Mouse (Mus musculus): ENCODE measurements around the gene Traip. TPM values are rescaled to one million over a fixed set of nuclear protein-coding genes. Genes with fewer than 3 reads are reported as not detected.
"Not testable (repeated sequence)": the region's sequence is repeated elsewhere in the genome, so short reads cannot be mapped to it uniquely, and the experiment has no call there.

Traip gene
- polyA plus RNA-seq, 2 experiments: 14.3 to 22.5 TPM

DNA sequence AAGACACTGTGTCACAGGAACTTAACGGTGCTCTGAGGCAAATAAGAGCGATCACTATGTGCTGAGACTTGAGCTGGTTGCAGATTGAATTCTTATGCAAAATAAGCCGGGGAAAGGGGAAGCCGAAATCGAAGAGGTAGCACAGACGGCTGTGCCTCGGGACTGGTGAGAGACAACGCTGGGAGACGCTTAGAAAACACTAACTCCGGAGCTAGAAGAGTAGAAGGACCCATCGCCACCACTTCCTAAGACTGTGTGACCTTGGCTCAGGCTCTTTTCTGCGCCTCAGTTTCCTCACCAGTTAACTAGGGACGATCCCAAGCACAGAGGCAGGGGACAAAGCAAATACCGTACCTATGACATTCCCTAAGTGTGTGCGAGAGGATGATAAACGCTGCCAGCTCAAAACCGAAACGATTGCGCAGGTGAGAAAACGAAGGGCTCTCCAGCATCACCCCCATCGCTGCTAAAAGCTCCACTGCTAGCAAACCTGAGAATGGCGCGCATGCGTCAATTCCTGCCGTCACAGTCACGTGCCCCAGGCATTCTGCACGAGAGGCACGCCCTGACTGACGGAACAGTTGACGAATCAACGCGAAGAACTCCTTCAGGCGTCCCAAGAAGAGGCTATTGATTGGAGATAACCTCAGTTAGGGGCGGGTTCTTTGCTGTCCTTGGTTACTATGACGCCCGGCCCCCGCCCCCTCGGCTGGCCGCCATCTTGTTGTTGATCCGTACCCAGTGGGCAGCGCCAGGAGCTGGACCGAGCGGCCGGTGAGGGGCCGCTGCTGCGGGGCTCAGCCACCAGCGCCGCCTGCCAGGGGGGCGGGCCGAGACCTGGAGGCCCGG, 52.2 kb downstream of the Traip start, which contains the start of gene Ip6k1:
TSS of gene Ip6k1 (plus strand) at position 580 of the 849 bp plus-strand sequence.
- Histone ChIP-seq H3K4me3 (replicated peaks; ENCODE audit: low read length) (peak within 1 kb of the TSS; percentile 93), H3K4me1 (ENCODE audit: control insufficient read depth, insufficient read depth, low read length) (peaks cover 14% of the 10 kb centered on the region), H3K9me3 (ENCODE audit: control insufficient read depth, low read length) (no peaks in the 10 kb centered on the region), H3K4me2 (replicated peaks; ENCODE audit: low read depth, low read length, severe bottlenecking) (peak within 1 kb of the TSS; percentile 79), H3K27ac (replicated peaks; ENCODE audit: low read depth, low read length) (peak within 1 kb of the TSS; percentile 90), H3K36me3 (ENCODE audit: control insufficient read depth, insufficient read depth, low read length) (no peaks in the 10 kb centered on the region), H3K27me3 (ENCODE audit: control insufficient read depth, insufficient read depth, low read length) (no peaks in the 10 kb centered on the region), H3K9ac (ENCODE audit: low read depth, low read length, severe bottlenecking) (peak within 1 kb of the TSS; percentile 93)
- WGBS: under 1% methylated on average over 45 of the region's 51 CpGs
- peak; percentile 100 for DNase-seq (ENCODE audit: low spot score)
- peak; percentile 51; the same call in 1 of the 2 replicates for TF ChIP-seq POLR2A (IDR thresholded peaks at IDR 0.05; ENCODE audit: borderline replicate concordance, extremely low read depth, insufficient read depth, insufficient read length)
- ATAC-seq (ENCODE audit: low FRiP score, low read depth): peak; percentile 100

DNA sequence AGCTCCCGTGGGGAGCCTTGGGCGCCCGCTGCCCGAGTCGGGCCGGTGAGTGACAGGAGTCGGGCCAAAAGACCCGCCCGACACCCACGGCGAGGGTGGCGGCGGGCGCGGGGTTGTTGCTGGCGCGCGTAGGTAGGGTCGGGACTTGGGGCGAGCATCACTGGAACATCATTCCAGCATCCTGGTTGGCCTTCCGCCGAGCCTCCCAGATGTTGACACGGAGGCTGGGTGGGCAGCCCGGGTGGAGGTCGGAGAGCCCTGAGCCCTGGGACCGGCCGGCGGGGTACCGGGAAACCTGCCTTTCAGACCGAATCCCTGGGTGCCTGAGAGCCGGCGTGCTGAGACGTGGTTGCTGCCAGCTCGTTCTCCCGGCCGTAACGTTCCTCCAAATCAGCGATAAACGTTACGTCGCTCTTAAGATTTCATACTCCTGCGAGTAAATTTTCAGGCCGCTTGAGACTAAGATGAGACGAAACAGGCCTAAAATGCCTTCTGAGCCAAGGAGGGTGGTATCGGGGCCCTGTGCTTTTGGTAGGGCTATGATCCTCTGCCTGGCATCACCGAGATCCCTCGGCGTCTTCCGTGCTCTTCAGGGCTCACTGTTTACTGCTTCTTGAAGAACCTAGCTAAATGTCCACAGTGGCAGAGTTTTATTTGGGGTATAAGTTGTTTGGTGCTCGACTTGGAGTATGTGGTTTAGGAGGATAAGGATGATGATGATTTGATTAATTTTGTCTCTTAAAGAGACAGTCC, 53.0 kb downstream of the Traip start:
- ATAC-seq (ENCODE audit: low FRiP score, low read depth): peak; percentile 20; the same call in 1 of the 2 replicates
- Histone ChIP-seq H3K27ac (replicated peaks; ENCODE audit: low read depth, low read length) (peak overlapping the region; percentile 90), H3K36me3 (ENCODE audit: control insufficient read depth, insufficient read depth, low read length) (no peaks in the 10 kb centered on the region), H3K4me1 (ENCODE audit: control insufficient read depth, insufficient read depth, low read length) (peaks cover 14% of the 10 kb centered on the region), H3K4me3 (replicated peaks; ENCODE audit: low read length) (peak overlapping the region; percentile 93), H3K4me2 (replicated peaks; ENCODE audit: low read depth, low read length, severe bottlenecking) (peak overlapping the region; percentile 79), H3K27me3 (ENCODE audit: control insufficient read depth, insufficient read depth, low read length) (no peaks in the 10 kb centered on the region), H3K9ac (ENCODE audit: low read depth, low read length, severe bottlenecking) (peak overlapping the region; percentile 93), H3K9me3 (ENCODE audit: control insufficient read depth, low read length) (no peaks in the 10 kb centered on the region)
- no peak for TF ChIP-seq POLR2A (IDR thresholded peaks at IDR 0.05; ENCODE audit: borderline replicate concordance, extremely low read depth, insufficient read depth, insufficient read length)
- under 1% methylated on average over 39 of the region's 50 CpGs for WGBS
- no peak for DNase-seq (ENCODE audit: low spot score)

DNA sequence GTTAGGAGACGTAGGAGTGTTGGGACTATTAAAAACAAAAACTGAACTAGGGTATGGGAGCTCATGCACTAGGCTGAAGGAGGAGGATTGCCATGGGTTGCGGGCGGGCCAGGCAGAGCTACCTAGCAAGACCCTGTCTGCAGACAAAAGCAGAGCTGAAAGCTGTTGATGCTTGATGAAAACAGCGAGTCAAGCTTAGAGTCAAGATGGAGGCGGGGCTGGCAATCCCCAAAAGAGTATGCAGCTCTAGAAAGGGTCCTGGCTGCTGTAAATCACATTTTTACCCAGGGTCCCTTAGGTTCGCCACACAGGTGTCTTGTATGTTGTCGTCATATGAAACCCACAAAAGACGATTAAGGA, 53.6 kb downstream of the Traip start:
- H3K27ac ChIP-seq (replicated peaks; ENCODE audit: low read depth, low read length): peak overlapping the region; percentile 90; the same call in 1 of the 2 replicates
- peak overlapping the region; percentile 79 for H3K4me2 ChIP-seq (replicated peaks; ENCODE audit: low read depth, low read length, severe bottlenecking)
- no peaks in the 10 kb centered on the region for H3K27me3 ChIP-seq (ENCODE audit: control insufficient read depth, insufficient read depth, low read length)
- peak overlapping the region; percentile 93 for H3K9ac ChIP-seq (ENCODE audit: low read depth, low read length, severe bottlenecking)
- ATAC-seq (ENCODE audit: low FRiP score, low read depth) (no peak), DNase-seq (ENCODE audit: low spot score) (no peak)
- TF ChIP-seq POLR2A (IDR thresholded peaks at IDR 0.05; ENCODE audit: borderline replicate concordance, extremely low read depth, insufficient read depth, insufficient read length): no peak
- H3K4me1 ChIP-seq (ENCODE audit: control insufficient read depth, insufficient read depth, low read length): peaks cover 14% of the 10 kb centered on the region
- no peaks in the 10 kb centered on the region for H3K36me3 ChIP-seq (ENCODE audit: control insufficient read depth, insufficient read depth, low read length)
- no peaks in the 10 kb centered on the region for H3K9me3 ChIP-seq (ENCODE audit: control insufficient read depth, low read length)
- peak overlapping the region; percentile 93 for H3K4me3 ChIP-seq (replicated peaks; ENCODE audit: low read length)
- 8% methylated on average over 8 of the region's 8 CpGs for WGBS

DNA sequence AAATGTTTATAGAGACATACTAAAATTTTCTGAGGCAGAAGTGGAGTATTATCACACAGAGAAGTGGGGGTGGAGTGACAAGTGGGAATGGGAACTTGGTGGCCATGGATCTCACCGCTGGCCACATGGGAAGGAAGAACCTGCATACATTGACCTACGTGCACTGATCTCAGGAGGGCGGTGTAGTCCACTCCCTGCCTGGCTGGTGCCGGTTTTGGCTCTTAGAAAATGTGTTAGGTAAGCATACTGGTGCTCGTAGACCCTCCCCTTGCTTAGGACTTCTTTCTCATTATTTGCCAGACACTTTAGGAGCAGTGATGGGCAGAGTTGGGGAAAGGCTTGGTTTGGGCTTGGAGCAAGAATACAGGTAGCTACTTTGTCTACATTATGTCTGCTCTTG, 58.1 kb downstream of the Traip start:
- no peak overlapping the region for H3K27ac ChIP-seq (replicated peaks; ENCODE audit: low read depth, low read length)
- H3K9ac ChIP-seq (ENCODE audit: low read depth, low read length, severe bottlenecking): no peak overlapping the region
- H3K36me3 ChIP-seq (ENCODE audit: control insufficient read depth, insufficient read depth, low read length): peaks cover 9% of the 10 kb centered on the region
- peaks cover 9% of the 10 kb centered on the region for H3K4me1 ChIP-seq (ENCODE audit: control insufficient read depth, insufficient read depth, low read length)
- TF ChIP-seq POLR2A (IDR thresholded peaks at IDR 0.05; ENCODE audit: borderline replicate concordance, extremely low read depth, insufficient read depth, insufficient read length): no peak
- ATAC-seq (ENCODE audit: low FRiP score, low read depth) (no peak), DNase-seq (ENCODE audit: low spot score) (no peak)
- H3K4me2 ChIP-seq (replicated peaks; ENCODE audit: low read depth, low read length, severe bottlenecking): no peak overlapping the region
- 94% methylated on average over 5 of the region's 5 CpGs for WGBS
- H3K9me3 ChIP-seq (ENCODE audit: control insufficient read depth, low read length): no peaks in the 10 kb centered on the region
- no peaks in the 10 kb centered on the region for H3K27me3 ChIP-seq (ENCODE audit: control insufficient read depth, insufficient read depth, low read length)
- no peak overlapping the region for H3K4me3 ChIP-seq (replicated peaks; ENCODE audit: low read length)

DNA sequence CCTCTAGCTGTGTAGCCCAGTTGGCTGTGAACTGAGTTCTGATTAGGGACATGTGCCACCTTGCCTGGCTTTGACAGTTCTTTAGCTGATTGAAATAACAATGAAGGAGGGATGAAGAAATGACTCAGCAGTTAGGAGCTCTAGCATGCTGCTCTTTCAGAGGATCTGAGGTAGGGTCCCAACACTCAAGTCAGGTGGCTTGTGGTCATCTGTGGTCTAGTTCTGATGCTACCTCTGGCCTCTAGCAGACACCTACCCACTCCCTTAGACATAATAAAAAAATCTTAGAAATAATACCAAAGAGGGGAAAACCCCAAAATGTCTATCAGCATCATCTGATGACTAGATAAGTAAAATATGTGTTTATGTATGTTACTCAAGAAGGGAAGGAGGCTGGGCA, 60.4 kb downstream of the Traip start:
- peaks cover 17% of the 10 kb centered on the region for H3K36me3 ChIP-seq (ENCODE audit: control insufficient read depth, insufficient read depth, low read length)
- no peak for TF ChIP-seq POLR2A (IDR thresholded peaks at IDR 0.05; ENCODE audit: borderline replicate concordance, extremely low read depth, insufficient read depth, insufficient read length)
- no peak overlapping the region for H3K4me2 ChIP-seq (replicated peaks; ENCODE audit: low read depth, low read length, severe bottlenecking)
- ATAC-seq (ENCODE audit: low FRiP score, low read depth) (no peak), DNase-seq (ENCODE audit: low spot score) (no peak)
- H3K27ac ChIP-seq (replicated peaks; ENCODE audit: low read depth, low read length): no peak overlapping the region
- H3K4me1 ChIP-seq (ENCODE audit: control insufficient read depth, insufficient read depth, low read length): no peaks in the 10 kb centered on the region
- H3K4me3 ChIP-seq (replicated peaks; ENCODE audit: low read length): no peak overlapping the region
- no peaks in the 10 kb centered on the region for H3K27me3 ChIP-seq (ENCODE audit: control insufficient read depth, insufficient read depth, low read length)
- no peak overlapping the region for H3K9ac ChIP-seq (ENCODE audit: low read depth, low read length, severe bottlenecking)
- H3K9me3 ChIP-seq (ENCODE audit: control insufficient read depth, low read length): no peaks in the 10 kb centered on the region

DNA sequence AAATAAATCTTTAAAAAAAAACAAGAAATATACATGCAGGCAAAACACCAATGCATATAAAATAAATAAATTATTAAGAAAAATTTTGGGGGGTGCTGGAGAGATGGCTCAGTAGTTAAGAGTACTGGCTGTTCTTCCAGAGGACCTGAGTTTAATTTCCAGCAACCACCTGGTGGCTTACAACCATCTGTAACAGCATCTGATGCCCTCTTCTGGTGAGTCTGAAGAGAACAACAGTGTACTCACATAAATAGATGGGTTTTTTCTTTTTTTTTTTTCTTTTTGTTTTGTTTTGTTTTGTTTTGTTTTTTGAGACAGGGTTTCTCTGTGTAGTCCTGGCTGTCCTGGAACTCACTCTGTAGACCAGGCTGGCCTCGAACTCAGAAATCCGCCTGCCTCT, 63.6 kb downstream of the Traip start:
- DNase-seq (ENCODE audit: low spot score); H3K27me3 ChIP-seq (ENCODE audit: control insufficient read depth, insufficient read depth, low read length); H3K4me1 ChIP-seq (ENCODE audit: control insufficient read depth, insufficient read depth, low read length); H3K4me2 ChIP-seq (replicated peaks; ENCODE audit: low read depth, low read length, severe bottlenecking); H3K9ac ChIP-seq (ENCODE audit: low read depth, low read length, severe bottlenecking); ATAC-seq (ENCODE audit: low FRiP score, low read depth); H3K9me3 ChIP-seq (ENCODE audit: control insufficient read depth, low read length); H3K27ac ChIP-seq (replicated peaks; ENCODE audit: low read depth, low read length); H3K4me3 ChIP-seq (replicated peaks; ENCODE audit: low read length): not testable (repeated sequence)
- 96% methylated on average over 2 of the region's 2 CpGs for WGBS
- H3K36me3 ChIP-seq (ENCODE audit: control insufficient read depth, insufficient read depth, low read length): peaks cover 21% of the 10 kb centered on the region
